Mouse (Mus musculus): Measurements from ENCODE around the gene Fyn.

DNA sequence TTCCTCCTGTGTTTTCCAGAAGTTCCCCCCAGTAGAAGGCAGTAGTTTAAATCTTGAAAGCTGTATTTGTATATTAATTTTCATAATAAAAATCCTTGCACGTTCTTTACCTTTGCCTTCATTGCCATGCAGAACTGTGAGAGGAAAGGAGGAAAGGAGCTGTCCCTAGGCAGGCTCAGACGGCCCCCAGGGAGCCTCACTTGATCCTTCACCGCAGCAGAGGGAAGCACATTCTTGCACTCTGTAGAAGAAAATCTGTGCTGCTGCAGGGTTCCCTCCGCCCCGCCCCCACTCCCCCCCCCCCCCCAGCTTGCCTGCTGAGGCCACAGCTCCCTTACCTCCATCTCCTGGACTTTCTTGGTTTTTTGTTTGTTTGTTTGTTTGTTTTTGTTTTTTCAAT lies 158.5 kb downstream of the Fyn start:
- TF ChIP-seq CTCF (IDR thresholded peaks at IDR 0.05; ENCODE audit: insufficient read depth, low read length) (no peak), POLR2A (IDR thresholded peaks at IDR 0.05; ENCODE audit: borderline replicate concordance, extremely low read depth, low read depth, low read length) (no peak)

Data from lung, adult 2 months (tissue).